Mouse (Mus musculus) heart, adult 2 months (tissue): ENCODE measurements around the gene Rnpc3. TPM values are rescaled to one million over a fixed set of nuclear protein-coding genes. Genes with fewer than 3 reads are reported as not detected.

Experiments
- DNase-seq, 2 experiments: peaks; one replicate each; pipeline ENCODE4 v3.0.0; 2021
- H3K27ac ChIP-seq: fragments of 200-600 bp; 2 replicates; pipeline ENCODE4 v1.8.1; 2022
- H3K27me3 ChIP-seq: fragments of 200-500 bp; 2 replicates; pipeline ENCODE4 v1.6.1; 2012; ENCODE audit warnings: mild to moderate bottlenecking, low read length, inconsistent platforms, mixed read lengths; ENCODE audit not compliant: control insufficient read depth, insufficient read depth
- H3K36me3 ChIP-seq: fragments of 200-500 bp; 2 replicates; pipeline ENCODE4 v1.6.1; 2012; ENCODE audit warnings: low read length, inconsistent platforms; ENCODE audit not compliant: control insufficient read depth, insufficient read depth
- H3K4me1 ChIP-seq: fragments of 200-500 bp; 2 replicates; pipeline ENCODE4 v1.6.1; 2011; ENCODE audit warnings: low read length; ENCODE audit not compliant: control insufficient read depth, insufficient read depth
- H3K4me3 ChIP-seq: fragments of 200-600 bp; 2 replicates; pipeline ENCODE4 v1.8.1; 2022
- H3K79me2 ChIP-seq: fragments of 200-500 bp; replicated peaks from 2 replicates; pipeline ENCODE4 v1.6.1; 2012; ENCODE audit warnings: mild to moderate bottlenecking, inconsistent platforms, low read length, moderate library complexity, mixed read lengths; ENCODE audit not compliant: control insufficient read depth, insufficient read depth
- H3K9ac ChIP-seq: fragments of 200-500 bp; 2 replicates; pipeline ENCODE4 v1.6.1; 2012; ENCODE audit warnings: low read depth, mild to moderate bottlenecking, control low read depth, inconsistent platforms, low read length, mixed read lengths
- CTCF ChIP-seq: fragments of 200-600 bp; IDR thresholded peaks from 2 replicates; pipeline ENCODE4 v1.8.1; 2022; ENCODE audit warnings: antibody characterized with exemption, mild to moderate bottlenecking, moderate library complexity
- POLR2A ChIP-seq: fragments of 200-500 bp; IDR thresholded peaks from 2 replicates; pipeline ENCODE4 v1.6.1; 2011; ENCODE audit warnings: mild to moderate bottlenecking, low read depth, low read length, control low read depth; ENCODE audit not compliant: insufficient read depth
- WGBS: fragments of 180-500 bp; shearing (Covaris S2); methylation state at CpG from one replicate; pipeline ENCODE4 v1.1.7; 2018; 5-methylcytosine and 5-hydroxymethylcytosine counted together
- intact Hi-C: fragments of 180-260 bp; cut with DNase I; formaldehyde crosslinking; loops from one replicate; pipeline ENCODE4 v1.15.1; 2025
- polyA plus RNA-seq: library from polyadenylated mRNA; depleted of rRNA; stranded (reverse); fragments of >200 nt; gene quantifications from 2 replicates; pipeline ENCODE4 v1.2.3, GENCODE M21; 2012; rRNA removed
- total RNA-seq, 2 experiments: library from RNA; stranded (reverse); gene quantifications; 2 replicates each; pipeline ENCODE4 v1.2.3; 2021

The Rnpc3 gene
- total and polyA plus RNA-seq, 3 experiments, result 4.6 to 10.8 (median 7.2) TPM

DNA sequence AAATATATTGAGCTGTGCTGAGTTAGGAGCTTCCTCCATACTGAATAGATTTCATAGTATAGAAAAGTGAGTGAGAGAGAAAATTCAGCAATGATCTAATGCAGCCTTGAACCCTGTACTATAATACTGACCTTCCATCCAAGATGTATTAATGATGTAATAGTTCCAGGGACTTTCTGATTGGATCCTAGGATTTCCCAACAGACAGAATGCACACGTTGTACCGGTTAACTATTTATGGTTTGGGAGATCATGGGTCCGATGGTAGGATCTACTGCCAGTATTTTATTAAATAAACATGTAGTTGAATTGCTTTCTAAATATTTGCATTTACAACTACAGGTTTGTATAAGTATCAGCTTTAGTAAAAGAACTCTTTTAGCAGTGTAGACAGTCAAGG is 57.8 kb downstream of the Rnpc3 start:
- no peak overlapping the region for H3K4me3 ChIP-seq
- no peak overlapping the region for H3K9ac ChIP-seq
- no peaks in the 10 kb centered on the region for H3K4me1 ChIP-seq
- intact Hi-C loops, result no loop called here
- TF ChIP-seq CTCF (no peak), POLR2A (no peak)
- no peaks in the 10 kb centered on the region for H3K36me3 ChIP-seq
- DNase-seq, result no peak
- WGBS, result 83% methylated on average over 3 of the region's 3 CpGs
- no peaks in the 10 kb centered on the region for H3K79me2 ChIP-seq
- no peaks in the 10 kb centered on the region for H3K27me3 ChIP-seq
- no peak overlapping the region for H3K27ac ChIP-seq

Other genes starting within 250 kb of the Rnpc3 start
- gene Amy2a1, start 97.7 kb downstream of the Rnpc3 start, total RNA-seq, result not detected
- not detected in 2 replicates for gene Amy2a1, start 97.7 kb downstream of the Rnpc3 start, polyA plus RNA-seq
- 1 to 10 TPM; 5.9 to 6.9 TPM for gene Amy1, start 23.4 kb downstream of the Rnpc3 start, total RNA-seq
- gene Amy1, start 23.4 kb downstream of the Rnpc3 start, polyA plus RNA-seq, result 5.0 and 9.0 TPM in 2 replicates